Mouse (Mus musculus): ENCODE measurements around the gene Gm20773. TPM values are rescaled to one million over a fixed set of nuclear protein-coding genes. Genes with fewer than 3 reads are reported as not detected.
"Not testable (repeated sequence)": the region's sequence is repeated elsewhere in the genome, so short reads cannot be mapped to it uniquely, and the experiment has no call there.

Gene Gm20773
- total RNA-seq (2021) = not detected
- long read RNA-seq, experiment 1 = 0 reads
- long read RNA-seq, experiment 2 = 0 reads

GRCm38 (mm10) chrY:13493726-13494125 is at the start of gene Gm20773:
Gene Gm20773, plus strand, starts transcription at chrY:13494026.
- DNase-seq (ENCODE audit: low spot score in 2 of 2) = not testable (repeated sequence)

GRCm38 (mm10) chrY:13465479-13465878 is 28.3 kb upstream of the Gm20773 start, which contains the start of gene Gm21866:
Gene Gm21866, minus strand, starts transcription at chrY:13465579.
- DNase-seq (ENCODE audit: low spot score in 2 of 2) = not testable (repeated sequence)

Other genes starting within 250 kb of the Gm20773 start
- not detected for gene Gm21440, start 241.6 kb upstream of the Gm20773 start, total RNA-seq (2021)
- not detected for gene Gm21454, start 241.6 kb upstream of the Gm20773 start, total RNA-seq (2021)
- not detected for gene Gm21725, start 145.0 kb upstream of the Gm20773 start, total RNA-seq (2021)
- not detected for gene Gm21866, start 28.4 kb upstream of the Gm20773 start, total RNA-seq (2021)

Data from adrenal gland, adult 18-20 months (tissue).